Mouse (Mus musculus) left cerebral cortex, adult 9 months (tissue): Measurements from ENCODE around the gene Plekhs1.
"Not testable (repeated sequence)": the region's sequence is repeated elsewhere in the genome, so short reads cannot be mapped to it uniquely, and the experiment has no call there.

Experiments
- DNase-seq, 2 experiments: peaks; one replicate each; pipeline ENCODE4 v3.0.0; 2022; ENCODE audit warnings: low spot score in 2 of 2

The Plekhs1 gene

GRCm38 (mm10) chr19:56457569-56457968 lies 3.9 kb upstream of the Plekhs1 start:
- no peak for DNase-seq

DNA sequence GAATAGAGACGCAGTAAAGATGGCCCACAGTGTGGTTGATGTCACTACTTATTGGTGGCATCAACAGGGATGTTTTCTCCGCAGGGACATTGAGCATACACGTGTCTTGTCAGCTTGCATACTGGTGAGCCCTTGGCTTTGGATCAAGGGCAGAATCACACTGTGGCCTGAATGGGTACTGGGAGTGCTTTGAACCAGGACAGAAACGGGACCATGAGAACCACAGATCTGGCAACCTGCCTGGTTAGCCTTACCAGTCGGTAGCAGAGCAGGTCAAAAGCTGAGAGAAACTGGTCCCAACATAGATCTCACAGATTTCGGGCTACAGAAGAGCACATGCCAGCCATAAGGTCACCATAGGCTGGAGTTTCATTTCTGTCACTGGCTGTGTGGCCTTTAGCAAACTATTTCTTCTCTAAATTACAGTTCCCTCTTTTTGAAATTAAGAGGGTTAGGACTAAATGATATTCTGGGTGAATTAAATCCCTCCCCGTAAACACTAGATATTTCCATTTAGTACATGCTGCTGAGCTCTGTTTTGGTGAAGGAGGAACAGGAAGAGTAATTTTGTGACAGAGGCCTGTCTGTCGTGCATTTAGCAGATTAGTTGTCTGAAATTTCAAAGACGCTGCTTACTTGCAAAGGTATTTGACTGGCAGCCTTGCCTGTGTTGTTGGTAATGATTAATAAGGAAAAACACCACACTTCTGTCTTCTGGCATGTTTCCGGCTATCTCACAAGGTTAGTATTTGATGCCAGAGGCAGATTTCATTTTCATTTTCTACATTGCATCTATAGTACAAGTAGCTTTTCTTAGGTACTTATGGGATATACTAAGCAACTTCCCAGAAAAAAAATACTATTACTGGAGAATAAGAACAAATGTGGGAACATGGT lies 2.0 kb upstream of the Plekhs1 start:
- no peak for DNase-seq

GRCm38 (mm10) chr19:56460241-56460640 lies 1.2 kb upstream of the Plekhs1 start:
- DNase-seq, result no peak

DNA sequence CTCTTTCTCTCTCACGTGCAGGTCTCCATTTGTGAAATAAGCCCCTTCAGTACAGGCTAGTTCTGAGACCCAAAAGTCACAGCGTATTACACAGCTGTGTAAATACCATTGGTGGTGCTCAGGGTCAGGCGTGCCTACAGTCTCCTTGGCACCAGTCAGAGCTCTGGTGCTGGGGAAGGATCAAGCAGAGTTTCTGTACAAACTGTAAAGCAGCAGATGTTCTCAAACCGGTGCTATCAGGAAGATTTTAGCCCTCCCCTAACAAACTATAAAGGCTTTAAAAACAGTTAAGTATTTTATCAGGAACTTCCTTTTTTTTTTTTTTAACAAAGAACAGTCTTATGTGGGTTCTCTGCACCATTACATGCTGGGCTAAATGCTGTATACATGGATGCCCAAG lies 1.3 kb downstream of the Plekhs1 start:
- DNase-seq, result no peak

DNA sequence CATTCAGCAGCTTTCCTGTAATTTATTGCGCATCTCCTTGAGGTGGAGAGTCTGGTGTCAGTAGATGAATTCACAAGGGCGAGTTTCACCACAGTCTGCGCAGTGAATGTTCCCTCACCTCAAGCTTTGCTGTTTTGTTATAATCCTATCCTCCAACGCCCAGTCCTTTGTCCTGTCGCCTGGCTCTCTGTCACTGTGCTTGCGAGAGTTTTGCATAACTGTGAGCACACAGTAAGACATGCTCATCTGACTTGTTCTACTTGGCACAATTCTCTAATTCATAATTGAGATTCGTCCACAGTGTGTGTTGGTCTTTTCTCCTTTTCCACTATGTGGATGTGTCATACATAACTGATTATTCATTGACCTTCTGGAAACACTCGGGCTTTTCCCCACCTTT lies 5.0 kb downstream of the Plekhs1 start:
- DNase-seq, result no peak

DNA sequence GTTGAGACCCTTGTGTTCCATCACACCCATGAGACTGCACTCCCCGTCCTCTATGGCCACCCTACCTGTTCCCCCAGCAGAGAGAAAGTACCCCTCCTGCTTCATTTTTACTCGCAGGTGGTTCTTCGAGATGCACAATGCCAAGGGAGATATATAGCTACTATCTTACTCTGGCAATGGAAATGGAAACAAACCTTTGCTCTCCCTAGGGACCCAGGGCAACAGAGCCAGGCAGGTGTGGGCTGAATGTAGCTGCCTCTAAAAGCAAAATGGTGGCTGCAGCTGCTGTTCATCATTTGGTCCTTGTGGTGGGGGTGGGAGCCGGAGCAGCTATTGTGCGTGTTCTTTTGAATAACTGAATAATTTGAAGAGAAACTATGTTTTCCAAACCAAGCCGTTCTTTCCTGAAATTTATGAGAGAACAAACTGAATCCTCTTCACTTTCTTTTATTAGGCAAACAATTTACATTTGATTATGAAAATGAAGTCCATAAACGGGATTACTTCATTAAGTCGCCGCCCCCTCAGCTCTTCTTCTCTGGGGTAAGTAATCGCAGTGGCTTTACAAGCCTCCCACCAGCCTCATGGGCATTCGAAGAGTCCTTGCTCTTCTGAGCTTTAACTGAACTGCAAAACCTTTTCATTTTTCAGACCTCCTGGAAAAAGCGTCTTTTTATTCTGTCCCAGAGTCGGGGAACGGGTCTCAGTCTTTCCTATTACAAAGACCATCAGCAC lies 9.0 kb downstream of the Plekhs1 start:
- DNase-seq, result no peak

DNA sequence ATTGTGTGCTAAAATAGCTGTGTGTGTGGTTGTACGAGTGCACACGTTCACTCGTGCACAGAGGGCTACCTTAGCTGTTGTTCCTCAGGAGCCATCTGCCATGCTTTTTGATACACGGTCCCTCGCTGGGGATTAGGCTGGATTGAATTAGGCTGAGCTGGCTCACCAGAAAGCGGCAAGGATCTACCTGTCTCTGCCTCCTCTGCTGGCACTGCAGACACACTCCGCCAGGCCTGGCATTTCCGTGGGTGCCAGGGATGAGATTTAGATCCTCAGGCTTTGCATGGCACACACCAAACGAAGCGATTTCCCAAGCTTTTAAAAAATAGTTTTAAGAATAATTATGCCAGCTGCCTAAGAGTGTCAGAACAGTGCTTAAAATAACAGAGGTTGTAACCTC lies 10.5 kb downstream of the Plekhs1 start:
- DNase-seq, result peak in 1 of 2 experiments; percentile 46

GRCm38 (mm10) chr19:56474869-56475550 lies 13.6 kb downstream of the Plekhs1 start:
- DNase-seq, result no peak

GRCm38 (mm10) chr19:56476546-56476945 lies 15.1 kb downstream of the Plekhs1 start:
- no peak for DNase-seq

- DNase-seq, result peak in 1 of 2 experiments; percentile 54
These were observed 15.8 kb downstream of the Plekhs1 start for GRCm38 (mm10) chr19:56477253-56477652.

- no peak for DNase-seq
These were observed 16.4 kb downstream of the Plekhs1 start for GRCm38 (mm10) chr19:56477832-56478231.

- DNase-seq, result no peak
These were observed 23.4 kb downstream of the Plekhs1 start for GRCm38 (mm10) chr19:56484630-56485375.

- no peak for DNase-seq
These were observed 24.2 kb downstream of the Plekhs1 start for GRCm38 (mm10) chr19:56485376-56486271.

DNA sequence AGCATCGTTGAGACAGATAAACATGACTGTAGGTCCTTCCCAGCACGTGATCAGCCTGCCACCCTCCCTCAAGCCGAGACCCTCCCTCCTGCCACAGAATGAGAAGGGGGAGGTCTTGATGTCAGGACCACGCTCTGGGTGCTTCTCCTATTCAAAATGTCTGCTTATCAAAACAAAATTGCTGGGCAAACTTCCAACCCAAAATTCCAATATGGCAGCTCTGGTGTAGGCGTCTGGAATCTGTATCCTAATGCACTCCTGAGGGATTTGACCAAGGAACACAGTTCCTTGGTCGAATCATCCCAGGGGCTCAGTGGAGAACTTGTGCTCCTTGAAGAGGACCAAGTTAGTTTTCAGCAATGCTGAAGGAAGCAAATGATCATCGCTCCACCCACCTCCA lies 25.5 kb downstream of the Plekhs1 start:
- DNase-seq, result no peak

DNA sequence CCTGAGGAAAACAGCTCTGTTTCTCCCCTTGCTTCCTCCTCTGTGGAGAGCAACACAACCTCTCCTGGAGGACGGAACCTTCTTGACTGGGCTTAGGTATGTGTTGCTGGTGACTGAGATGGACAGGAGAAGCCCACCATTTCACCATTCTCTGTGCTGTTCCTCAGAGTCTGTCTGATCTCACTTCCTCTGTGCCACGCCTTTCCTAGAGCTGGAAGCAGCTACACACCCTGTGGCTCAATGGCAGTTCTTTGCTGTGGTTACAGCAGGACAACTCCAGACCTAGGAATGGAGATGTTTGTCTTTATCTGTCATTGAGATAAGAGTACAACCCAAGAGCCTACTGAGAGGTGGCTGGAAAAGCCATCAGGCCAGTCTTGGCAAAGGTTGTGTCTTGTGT lies 25.9 kb downstream of the Plekhs1 start:
- DNase-seq, result no peak

DNA sequence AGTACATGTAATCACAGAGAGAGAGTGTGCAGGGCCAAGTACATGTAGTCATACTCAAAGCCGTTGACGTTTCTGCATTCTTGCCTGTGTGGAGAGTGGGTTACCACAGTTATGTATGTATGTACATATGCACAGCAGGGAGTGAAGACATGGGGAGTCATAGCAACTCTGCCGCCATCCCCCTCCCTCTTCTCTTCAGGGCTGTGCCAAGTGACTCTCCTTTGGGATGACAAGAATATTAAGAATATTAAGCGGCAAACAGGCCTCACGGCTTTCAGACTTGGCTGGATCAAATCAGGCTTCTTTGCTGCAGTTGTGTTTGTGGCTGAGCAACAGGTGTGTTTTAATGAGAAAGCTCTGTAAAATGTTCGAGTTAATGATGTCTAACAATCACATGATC lies 28.2 kb downstream of the Plekhs1 start:
- no peak for DNase-seq

GRCm38 (mm10) chr19:56494157-56494556 lies 32.7 kb downstream of the Plekhs1 start:
- DNase-seq, result not testable (repeated sequence)

- DNase-seq, result not testable (repeated sequence)
These were observed 41.6 kb downstream of the Plekhs1 start for GRCm38 (mm10) chr19:56503069-56503468.

GRCm38 (mm10) chr19:56503525-56503924 lies 42.1 kb downstream of the Plekhs1 start:
- DNase-seq, result not testable (repeated sequence)

DNA sequence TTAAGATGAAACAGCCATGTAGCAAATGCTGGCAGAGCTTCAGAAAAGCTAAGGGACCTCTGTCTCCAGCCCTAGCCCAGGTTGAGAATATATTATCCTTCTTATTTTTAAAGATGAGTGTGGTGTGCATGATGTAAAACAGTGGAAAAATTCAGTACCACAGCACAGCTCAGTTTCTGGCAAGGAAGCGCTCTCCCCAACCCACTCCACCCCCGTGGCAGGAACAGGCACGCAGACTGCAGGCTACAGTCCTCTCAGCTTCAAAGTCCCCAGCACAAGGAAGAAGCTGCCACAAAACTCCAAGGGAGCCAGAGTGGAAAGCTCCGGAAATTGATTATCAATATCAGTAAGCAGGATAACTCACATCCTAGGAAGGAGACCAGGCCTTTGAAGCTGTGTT lies 49.8 kb downstream of the Plekhs1 start:
- DNase-seq, result not testable (repeated sequence)

DNA sequence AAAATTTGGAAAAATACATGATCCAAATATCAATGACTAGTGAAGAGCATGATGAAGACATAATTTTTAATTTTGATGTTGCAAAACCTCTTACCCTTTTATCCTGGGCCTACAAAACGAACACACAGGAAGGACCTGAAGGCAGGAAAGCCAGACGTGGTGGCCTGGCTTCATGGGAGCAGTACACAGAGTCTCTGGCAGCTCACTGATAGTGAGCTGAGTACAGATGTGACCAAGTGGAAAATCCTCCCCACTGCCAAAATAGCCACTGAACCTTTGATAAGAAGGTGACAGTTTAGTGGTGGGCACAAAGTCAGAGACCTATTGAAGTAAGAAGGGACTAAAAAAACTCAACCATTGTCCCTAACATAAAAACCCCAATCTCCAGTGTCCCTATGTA lies 52.1 kb downstream of the Plekhs1 start:
- DNase-seq, result not testable (repeated sequence)
